Mouse (Mus musculus) c-Kit-negative CD71-positive TER-119-positive erythroid progenitor cells, embryonic 14.5 days (primary cell): ENCODE measurements around the gene Tmem121b.

Experiments used
- DNase-seq: peaks from one replicate; pipeline ENCODE4 v3.0.0-alpha.2; 2013; ENCODE audit warnings: low read depth, low spot score

Tmem121b gene

GRCm38 (mm10) chr6:120465393-120465792, 28.2 kb downstream of the Tmem121b start:
- no peak for DNase-seq

DNA sequence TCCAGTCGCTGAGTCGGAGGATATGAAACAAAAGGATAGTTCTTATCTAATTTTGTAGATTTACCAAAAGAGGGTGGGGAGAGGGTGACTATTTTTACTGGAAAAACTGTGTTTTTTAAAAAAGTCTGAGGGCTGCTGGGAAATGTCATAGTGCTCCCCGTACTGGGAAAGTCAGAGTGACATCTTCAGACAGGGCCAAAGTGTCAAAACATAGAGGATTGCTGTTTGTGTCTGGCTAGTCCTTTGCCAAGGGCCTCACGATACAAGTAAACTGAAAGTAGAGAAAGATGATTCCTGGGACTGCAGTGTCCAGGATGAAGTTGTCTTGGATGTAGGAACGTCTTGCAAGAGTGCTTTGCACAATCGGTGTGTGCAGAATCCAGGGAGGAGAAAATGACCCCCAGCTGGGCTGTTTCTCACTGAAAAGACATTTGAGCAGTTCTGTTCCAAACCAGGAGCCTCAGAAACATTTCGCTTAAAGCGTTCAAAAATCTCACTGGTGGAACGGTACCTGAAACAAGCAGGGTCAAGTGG, 29.1 kb downstream of the Tmem121b start:
- DNase-seq: no peak

DNA sequence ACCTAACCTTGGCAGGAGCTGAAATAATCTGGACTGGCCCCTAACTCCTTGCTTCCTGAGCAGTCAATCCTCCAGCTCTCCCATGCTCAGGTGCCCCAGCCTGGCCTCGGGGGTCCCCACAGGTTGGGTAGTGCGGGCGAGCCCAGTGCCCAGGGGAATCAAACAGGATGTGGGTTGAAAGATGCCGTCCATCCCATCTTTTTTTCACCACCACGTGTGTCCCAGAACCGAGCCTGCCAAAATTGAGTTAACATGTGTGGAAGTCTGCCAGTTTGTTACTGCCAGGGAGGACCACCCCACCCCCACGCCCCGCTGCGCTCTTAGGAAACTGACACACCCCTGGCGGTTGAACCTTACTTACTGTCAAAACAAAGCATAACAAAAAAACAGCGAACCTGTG, 29.7 kb downstream of the Tmem121b start:
- DNase-seq: no peak

- peak; percentile 76 for DNase-seq
Measured at GRCm38 (mm10) chr6:120463086-120463871, 30.3 kb downstream of the Tmem121b start, which contains the start of gene Il17ra. Gene Il17ra (plus strand): TSS chr6:120463247.

DNA sequence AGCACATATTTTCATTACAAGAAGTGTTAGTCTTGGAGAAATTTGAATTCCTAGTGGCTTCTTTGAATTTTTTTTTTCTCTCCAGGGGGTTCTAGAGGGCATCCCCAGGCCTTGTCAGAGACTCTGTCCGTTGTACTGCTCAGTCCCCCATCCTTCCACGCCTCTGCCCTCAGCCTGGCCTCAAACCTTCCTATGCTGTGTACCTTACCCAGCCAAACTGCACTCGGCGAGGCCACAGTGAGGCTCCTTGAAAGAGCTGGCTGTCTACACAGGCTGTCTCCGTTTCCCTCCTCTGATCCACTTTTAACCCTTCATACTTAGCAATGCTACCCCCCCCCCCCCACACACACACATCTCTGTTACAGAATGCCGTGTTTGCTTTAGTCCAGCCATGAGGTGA, 31.4 kb downstream of the Tmem121b start:
- DNase-seq: no peak

DNA sequence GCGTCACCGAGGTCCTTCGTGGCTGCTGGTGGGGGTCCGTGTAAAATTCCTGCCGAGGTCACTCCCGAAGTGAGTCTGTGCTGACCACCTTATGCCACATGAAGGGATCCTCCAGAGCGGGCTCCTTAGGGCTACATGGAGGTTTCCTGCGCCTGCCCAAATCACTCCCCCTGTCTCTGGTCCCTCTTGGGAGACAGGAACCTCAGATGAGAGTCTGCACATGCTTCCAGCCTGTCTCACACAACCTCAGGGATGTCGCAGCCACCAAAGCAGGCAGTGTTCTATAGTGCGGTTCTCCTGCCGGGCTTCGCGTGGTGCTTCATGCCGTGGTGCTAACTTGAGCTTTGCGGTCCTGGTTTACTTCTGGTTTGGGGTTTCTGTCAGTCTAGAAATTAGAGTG, 32.4 kb downstream of the Tmem121b start:
- no peak for DNase-seq

GRCm38 (mm10) chr6:120457751-120458150, 35.9 kb downstream of the Tmem121b start:
- DNase-seq: no peak

DNA sequence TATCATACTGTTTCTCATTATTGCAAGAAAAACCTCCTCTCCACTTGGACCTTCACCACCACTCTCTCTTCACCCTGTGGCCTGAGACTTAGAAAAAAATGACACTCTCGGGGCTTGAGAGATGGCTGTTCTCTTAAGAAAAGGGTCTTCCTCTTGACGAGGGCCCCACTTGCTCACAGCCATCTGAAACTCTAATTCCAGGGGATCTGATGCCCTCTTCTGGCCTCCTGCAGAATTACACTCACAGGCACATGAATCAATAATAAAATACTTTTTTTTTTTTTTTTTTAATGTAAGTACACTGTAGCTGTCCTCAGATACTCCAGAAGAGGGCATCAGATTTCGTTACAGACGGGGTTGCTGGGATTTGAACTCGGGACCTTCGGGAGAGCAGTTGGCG, 36.5 kb downstream of the Tmem121b start:
- DNase-seq: no peak

- DNase-seq: no peak
Measured at GRCm38 (mm10) chr6:120454627-120455077, 39.0 kb downstream of the Tmem121b start.

- DNase-seq: no peak
Measured at GRCm38 (mm10) chr6:120453556-120453955, 40.1 kb downstream of the Tmem121b start.

DNA sequence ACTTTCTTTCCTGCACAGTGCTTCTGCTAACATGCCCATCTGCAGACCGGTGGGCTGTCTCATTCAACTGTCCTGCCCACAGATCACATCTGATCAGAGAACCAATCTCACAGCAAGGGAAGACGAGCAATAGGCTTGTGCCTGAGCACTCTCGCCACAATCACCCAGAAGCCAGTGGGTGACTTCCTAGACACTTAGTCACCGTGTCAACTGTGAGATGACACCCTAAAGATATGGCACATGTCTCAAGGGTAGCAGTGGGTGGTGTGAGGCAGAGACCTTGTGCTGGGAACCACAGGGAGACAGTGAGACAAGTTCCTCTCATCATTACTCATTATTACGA, 40.5 kb downstream of the Tmem121b start:
- DNase-seq: no peak

GRCm38 (mm10) chr6:120452384-120453102, 41.1 kb downstream of the Tmem121b start:
- no peak for DNase-seq

GRCm38 (mm10) chr6:120450208-120450607, 43.4 kb downstream of the Tmem121b start:
- no peak for DNase-seq

DNA sequence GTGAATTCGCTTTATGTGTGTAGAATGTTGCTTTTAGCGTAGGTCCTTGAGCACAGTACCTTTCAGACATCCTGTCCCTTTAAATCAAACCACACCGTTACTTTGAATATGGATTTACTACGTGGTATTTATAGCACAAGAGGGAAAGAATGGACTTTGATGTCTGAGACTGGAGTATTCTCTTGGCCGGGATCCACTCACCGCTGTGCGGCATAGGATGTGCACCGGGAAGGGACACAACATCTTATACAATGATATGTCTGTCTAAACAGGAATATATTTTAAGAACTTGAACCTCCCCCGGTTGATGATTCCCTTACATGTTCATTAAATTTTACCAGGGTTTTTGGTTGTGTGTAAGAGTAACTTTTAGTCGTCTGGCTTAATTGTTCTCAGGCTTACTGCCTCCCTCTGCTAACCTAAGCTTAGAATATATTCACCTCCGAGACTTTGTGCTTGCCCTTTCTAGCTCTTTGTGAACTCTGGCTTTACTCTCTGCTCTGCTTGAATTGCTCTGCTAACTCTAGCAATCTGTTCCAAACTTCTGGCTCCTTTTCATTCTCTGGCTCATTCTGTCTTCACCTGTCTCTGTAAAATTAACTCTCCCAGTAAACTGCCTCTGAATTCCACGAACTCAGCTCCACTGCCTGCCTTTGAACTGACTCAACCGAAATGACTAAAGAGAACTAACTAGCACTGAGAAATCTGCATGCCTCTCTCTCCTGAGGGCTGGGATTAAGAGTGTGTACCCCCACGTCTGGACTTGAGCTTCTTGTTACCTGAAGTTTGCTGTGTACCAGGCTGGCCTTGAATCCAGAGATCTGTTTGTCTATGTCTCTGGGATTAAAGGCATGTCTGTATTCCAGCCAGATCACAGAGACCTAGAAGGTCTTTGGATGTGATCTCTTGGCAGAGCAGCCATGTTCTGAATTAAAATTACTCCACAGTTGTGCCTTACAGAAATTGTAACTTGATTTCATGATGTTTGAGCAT, 49.9 kb downstream of the Tmem121b start:
- no peak for DNase-seq

- no peak for DNase-seq
Measured at GRCm38 (mm10) chr6:120442171-120442749, 51.3 kb downstream of the Tmem121b start.
